Mouse (Mus musculus) lung, postnatal 36 days (tissue): Measurements from ENCODE around the gene Macc1.

Source experiments
- DNase-seq: peaks from one replicate; pipeline ENCODE4 v3.0.0; 2022; ENCODE audit warnings: mixed read lengths

The Macc1 gene

DNA sequence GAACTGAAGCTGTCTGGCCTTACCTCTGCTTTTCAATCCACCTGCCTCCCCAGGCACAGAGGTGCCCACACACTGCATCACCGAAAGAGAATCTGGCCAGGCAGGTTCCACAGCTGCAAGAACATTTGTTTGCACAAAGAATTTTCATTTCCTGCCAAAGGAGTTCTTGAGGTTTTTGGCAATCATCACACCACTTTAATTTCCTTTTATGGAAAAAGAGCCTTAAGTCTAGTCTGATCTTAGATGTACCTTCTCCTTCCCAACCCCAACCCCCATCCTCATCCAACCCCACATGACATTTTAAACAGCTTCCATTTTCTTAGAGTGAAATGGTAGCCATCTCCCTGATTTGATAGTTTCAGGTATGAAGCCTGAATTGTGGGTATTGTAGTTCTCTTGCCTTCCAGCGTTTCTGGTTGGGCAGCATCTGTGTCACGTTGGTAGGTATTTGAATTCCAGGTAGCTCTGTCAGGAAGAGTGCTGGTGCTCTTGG lies 76.2 kb downstream of the Macc1 start:
- peak; percentile 87 for DNase-seq

DNA sequence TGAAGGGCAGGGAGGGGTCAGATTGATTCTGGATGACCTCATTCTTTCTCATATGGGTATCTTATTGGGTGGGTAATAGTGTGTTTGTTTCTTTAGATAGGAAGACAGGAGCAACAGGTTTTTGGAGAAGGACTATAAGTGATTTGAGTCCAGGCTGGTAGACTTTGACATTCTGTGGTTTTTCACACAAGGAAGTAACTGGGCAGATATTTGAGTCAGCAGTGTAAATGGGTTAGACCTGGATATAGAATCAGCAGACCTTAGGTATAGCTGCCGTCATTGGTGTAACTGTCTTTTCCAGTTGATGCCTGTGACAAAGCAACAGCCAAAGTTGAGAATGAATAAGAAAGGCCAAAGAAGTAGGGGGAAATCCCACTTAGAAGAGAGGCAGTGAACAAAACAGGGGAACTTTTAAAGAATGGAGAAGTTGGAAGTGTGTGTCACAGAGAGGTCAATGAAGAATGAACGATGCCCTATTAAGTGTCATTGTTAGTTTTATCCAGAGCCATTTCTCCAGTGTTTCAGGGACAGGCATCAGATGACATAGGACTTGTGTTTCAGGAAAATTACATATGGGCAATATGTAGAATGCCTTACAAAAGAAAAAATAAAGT lies 84.1 kb downstream of the Macc1 start:
- DNase-seq = no peak

DNA sequence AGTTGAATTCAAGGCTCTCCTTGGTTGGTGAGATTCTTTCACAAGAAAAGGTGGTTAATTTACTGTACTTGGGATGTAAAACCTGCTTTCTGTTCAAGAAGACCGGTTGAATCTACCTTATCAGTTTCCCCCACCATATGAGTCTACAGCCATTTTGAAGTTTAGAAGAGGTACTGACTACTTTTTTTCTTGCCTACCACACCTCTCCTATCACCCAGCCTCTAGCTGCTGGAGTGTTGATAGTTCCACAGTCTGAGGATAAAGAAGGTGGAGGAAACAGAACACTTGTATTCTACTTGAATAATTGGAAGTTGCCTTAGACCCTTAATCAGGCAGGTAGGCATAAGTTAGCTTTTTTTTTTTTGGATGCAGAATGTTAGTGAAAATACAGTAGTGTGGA lies 88.2 kb downstream of the Macc1 start:
- DNase-seq = no peak

DNA sequence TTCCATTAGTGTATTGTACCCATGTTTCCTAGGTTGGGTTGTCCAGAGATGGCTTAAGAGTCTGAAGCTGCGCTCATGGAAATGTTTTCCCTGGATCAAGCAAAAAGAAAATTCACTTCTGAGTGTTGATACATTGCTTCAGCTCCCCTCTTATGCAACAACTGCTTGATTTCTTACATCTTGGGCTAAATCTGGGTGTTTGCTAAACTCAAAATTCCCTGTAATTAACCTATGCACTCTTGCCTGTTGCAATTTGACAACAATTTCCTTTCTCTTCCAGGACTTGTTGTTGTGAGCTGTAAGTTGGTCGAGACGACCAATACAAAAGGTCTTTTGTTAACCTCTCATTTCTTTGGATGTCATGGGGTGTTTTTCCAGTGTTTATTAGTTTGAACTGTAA lies 88.7 kb downstream of the Macc1 start:
- peak; percentile 27 for DNase-seq

DNA sequence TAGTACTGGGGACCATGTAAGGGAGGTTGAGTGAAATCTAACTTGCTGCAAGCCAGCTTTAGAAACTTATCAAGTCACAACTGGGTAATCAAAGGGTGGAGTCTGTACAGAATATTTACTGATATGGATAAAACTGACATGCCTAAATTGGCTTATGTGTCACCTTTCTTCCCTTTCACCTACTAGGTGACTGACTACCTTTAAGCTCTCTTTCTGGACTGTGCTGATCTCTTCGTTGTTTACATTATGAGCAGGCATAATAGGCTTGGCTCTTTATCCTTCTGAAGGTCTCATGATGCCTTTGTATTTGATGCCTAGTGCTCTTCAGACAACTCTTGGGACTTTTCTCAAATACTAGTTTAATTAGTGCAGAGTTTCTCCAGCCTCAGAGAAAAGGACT lies 90.7 kb downstream of the Macc1 start:
- DNase-seq = no peak

DNA sequence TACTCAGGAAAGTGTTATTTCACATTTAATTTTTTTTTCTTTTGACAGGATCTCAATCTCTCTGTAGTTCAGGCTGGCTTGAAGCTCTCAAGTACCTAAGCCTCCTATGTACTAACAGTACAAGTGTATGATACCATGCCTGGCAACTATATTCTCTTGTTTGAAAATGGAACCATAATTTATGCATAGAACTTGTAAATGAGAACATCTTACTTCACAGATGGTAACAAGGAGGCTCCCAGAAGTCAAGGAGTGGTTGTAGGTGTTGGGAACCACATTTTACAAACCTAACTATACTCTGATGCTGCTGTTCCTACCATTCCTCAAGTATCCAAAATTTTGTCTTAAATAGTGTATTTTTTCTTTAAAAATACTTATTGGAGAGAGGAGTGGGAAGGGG lies 96.5 kb downstream of the Macc1 start:
- no peak for DNase-seq

DNA sequence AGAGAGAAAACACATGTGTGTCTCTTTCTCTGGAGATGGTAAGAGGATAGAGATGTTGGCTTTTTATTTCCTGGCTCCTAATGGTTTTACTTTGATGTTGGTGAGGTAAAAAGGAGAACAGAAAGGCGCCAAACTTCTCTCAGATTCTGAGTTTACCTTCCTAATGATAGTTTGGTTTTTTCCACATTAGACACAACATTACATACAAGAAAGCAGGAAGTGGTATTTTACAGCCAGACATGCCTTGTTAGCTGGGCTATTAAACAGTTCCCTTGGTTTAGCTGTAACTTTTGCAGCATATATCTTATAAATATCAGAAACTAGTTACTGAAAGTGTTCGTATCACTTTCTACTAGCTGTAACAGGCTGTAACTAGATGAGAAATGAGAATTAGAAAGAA lies 96.9 kb downstream of the Macc1 start:
- DNase-seq = no peak

DNA sequence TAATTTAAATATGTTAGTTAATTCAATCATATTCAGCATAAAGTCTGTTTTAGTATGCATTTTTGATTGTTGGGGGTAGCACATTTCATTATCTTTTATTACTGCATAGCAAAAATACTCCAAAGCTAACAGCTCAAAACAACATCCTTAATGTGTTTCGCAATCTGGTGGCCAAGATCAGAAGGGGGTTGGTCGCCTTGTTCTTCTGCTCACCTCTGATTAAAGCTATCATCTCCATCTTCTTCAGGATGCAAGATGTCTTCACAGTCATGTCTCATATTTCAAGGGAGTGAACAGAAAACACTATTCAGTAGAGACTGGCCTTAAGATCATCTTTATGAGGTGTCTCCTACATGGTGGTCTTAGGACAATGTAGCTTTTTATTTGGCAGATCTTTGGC lies 97.9 kb downstream of the Macc1 start:
- no peak for DNase-seq

DNA sequence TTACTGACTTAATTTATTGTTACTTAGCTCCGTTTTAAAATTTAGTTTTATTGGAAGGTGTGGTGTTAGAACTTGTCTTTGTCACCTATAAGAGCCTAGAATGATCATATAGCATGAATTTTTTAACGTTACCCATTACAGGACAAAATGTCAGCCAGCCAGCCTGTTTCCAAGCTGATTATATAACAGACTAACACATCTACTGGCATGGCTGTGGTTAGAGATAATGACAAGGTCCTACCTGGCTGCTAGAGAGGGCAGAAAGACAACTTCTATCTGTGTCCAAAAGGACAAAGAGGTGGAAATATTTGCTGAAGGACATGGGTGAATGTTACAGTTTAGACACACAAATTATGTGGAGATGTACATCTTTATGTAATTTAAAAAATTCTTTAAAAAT lies 101.8 kb downstream of the Macc1 start:
- no peak for DNase-seq

DNA sequence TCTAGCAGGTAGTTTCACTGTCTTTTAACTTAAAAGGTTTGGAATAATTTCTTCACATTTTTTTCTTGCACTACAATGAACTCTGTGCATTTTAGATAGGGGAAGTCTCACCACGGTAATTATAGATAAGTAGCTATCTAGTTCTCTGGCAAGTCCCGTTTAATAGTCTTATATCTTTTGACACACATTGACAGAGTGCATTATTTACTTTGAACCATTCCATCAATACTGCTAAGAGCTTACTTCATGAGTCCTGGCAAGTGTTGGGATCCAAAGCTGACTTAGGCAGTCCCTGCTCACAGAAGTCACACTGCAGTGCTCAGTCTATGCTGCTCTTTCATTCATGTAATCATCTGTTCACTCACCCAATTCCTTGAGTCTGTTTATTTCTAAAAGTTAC lies 111.7 kb downstream of the Macc1 start:
- no peak for DNase-seq

DNA sequence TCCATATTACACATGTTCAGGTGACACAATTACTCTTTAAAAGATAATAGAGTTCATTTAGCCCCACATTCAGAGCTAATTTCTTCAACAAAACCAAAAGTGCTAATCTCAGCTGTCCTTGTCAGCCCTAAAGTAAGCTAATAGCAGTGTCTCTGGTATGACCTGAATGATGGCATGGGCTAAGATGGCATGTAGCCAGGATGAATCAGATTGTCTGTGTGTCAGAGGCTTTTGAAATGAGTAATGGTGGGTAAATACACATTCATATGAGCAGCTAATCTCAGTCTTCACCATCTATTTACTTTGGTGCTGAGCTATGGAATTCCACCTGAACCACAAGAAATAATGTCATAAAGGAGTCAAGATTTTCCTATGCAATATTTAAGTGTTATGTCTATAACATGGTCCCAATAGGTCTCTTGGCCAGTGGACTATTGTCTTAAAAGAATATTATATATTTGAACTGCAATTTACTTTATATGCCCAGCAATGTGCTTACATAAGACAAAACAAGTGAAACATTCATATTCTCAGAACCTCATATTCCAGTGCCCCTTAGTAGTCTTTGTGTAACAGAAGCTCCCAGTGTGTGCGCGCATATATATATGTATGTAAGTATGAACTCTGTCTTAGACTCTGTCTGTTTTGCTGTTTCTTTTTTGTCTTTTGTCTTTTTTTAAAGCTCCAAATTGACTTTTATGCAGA lies 112.3 kb downstream of the Macc1 start:
- DNase-seq = no peak

DNA sequence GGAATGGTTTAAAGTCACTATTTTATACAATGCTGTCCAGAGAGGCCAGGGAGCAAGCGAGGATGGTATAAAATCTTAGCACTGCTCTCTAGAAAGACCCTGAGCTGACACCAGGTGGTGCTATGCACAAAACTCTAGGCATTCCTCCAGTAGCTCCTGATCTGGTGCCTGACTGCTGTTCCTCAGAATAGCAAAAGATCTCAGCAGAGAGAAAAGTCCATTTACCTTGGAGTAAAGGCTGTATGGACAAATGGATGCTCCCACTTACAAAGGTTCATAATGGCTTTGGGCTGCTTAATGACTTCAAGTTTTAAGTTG lies 112.8 kb downstream of the Macc1 start:
- peak; percentile 66 for DNase-seq

DNA sequence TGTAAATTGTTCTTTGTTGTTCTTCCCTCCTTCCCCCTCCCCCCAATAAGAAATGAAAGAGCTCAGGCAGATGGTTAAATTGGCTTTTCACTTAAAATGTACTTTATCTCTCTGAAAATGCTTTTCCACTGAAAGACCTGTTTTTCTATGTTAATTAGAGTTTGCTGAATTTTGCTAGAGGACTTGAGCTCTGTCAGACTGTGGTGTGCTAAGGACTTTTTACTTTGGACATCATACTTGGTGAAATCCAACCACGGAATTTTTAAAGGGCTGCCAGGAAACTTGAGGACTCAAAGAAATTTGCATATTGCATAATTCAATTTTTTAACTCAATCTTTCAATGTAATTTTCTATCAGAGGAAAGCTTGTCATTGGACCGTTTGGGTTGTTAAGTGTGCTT lies 126.7 kb downstream of the Macc1 start:
- peak; percentile 11 for DNase-seq

DNA sequence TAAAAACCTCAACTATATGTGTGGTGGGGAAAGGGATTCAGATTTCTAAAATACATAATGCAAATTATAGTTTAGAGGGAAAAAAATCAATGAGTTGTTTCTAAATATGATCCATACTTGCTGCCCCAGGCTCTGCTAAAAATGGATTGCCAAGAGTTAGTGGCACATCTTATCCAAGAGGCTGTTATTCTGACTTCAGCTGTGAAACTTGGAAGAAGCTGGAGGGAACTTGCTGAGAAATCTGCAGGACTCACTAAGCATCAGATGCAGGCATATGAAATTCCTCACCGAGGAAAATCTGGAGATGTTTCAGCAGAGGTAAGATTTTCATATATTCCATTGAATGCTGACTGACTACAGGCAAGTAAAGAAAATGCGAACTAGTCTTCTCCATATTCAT lies 136.0 kb downstream of the Macc1 start:
- no peak for DNase-seq

DNA sequence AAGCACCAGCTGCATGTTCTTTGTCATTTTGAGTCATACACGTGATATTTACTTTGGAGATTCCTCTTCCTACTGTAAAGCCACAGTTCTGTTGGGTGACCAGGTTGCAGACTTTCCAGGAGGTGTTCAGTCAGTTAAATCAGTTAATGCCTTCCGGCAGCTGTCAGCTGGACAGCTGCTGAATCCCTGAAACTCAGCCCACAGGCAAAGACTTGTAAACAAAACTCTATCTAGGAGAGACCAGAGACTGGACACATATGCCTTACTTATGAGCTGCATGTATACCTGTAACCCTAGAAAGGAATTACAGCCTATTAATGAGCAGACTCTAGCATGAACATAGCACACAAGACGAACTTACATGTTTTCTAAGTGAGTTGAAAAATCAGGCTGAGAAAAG lies 137.2 kb downstream of the Macc1 start:
- no peak for DNase-seq

DNA sequence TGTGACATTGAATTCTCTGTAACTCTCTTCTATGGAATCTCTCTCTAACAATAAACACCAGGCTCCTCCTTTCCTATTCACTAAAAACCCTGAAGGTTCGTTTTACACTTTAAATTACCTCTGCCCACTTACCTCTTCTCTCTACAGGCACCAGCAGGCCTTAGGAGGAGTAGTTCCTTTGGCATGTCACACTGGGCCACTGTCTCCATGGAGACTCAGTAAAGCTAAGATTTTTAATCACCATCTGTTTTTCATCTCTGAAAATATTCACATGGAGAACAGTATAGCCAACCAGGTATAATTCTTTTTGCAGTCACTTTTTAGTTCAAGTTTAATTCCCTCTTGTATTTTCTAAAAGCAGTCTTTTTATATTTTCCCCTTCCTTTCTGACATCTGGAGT lies 140.0 kb downstream of the Macc1 start:
- no peak for DNase-seq

DNA sequence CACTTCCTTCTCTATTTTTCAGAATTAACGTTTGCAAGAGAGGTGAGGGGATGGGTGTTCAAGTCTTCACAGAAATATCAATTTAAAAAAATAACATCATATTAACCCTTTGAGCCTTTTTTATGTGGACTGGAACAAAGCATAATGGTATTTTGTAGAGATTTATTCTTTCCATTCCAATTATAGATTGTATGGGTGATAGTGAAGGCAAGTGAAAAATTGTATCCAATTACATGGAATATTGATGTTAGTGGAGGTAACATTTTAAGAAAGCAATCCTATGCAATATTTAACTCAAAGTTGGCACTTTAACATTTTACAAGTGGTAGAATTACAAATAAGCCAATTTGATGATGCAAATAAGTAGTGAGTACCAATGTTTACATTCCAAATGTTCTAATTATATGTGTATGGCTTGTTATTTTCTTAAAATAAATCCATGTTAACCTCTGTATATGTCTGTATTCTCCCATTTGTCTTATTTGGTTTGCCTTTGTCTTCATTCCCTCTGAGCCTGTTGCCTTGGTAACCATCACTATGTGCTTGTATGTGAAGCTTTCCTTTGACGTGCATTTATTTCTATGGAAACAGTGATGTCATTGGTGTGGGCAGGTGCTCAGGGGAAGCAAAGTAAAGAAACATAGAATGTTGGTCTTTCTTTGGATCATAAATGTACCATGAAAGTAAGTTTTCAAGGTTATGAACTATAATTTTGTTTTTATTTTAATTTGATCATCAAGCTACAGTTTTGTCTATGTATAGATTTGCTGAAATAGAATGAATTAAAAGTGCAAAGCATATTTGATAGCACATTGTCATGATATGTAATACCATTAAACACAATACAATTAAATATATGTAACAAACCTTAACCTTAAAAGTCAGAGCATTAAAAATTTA lies 150.2 kb downstream of the Macc1 start:
- DNase-seq = no peak

DNA sequence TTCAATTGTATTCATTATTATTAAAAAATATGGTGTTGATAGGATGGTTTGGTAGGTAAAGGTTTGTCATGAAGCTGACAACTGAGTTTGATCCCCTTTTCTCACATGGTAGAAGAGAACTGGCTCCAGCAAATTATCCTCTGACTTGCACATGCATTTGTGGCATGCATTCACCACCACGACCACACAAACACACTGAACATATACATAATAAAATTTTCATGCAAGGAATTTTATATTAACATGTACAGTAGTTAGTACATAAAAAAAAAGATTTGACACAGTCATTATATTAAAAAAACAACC lies 150.8 kb downstream of the Macc1 start:
- no peak for DNase-seq

DNA sequence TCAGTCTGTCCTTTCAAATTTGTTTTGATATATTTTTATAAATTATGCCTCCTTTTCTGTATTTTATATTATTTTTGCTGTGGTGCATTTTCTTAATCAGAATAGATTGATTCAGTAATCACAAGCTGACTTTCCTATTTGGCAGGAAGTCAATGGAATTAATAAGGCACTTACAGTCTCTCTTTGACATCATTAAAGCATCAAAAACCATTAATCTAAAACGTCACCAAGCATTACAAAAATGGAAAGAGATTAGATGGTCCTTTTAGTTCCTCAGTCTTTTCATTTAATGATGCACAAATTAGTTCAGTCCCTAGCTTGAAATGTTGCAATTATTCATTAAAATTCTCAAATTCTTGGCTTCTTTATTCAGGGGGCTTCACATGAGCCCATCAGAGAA lies 153.6 kb downstream of the Macc1 start:
- DNase-seq = no peak

DNA sequence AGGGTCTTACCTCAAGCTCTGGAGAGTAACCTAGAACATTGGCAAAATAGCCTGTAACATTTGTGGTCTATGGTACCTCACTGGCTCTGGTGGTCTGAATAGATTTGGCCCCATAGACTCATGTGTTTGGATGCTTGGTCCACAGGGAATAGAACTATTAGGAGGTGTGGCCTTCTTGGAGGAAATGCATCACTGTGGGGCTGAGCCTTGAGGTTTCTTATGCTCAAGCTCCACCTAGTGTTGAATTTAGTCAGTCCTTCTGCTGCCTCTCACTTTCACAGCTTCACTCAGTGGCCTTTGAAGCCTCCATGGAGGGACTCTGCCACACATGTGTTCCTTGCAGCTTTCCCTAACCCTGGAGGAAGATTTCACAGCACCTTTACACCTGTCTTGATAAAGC lies 156.2 kb downstream of the Macc1 start:
- DNase-seq = peak; percentile 34

DNA sequence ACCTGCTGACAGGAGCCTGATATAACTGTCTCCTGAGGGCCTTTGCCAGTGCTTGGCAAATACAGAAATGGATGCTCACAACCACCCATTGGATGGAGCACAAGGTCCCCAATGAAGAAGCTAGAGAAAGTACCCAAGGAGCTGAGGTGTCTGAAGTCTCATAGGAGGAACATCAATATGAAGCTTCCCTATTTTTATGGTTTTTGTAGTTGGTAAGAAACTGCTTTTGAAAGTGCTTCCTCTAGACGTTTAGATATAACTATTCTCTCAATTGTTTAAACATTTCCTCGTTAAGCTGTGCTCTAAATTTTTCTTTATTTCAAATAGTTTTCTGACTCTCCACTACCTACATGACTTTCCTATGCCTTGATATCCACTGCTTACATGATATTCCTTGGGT lies 169.2 kb downstream of the Macc1 start:
- no peak for DNase-seq

DNA sequence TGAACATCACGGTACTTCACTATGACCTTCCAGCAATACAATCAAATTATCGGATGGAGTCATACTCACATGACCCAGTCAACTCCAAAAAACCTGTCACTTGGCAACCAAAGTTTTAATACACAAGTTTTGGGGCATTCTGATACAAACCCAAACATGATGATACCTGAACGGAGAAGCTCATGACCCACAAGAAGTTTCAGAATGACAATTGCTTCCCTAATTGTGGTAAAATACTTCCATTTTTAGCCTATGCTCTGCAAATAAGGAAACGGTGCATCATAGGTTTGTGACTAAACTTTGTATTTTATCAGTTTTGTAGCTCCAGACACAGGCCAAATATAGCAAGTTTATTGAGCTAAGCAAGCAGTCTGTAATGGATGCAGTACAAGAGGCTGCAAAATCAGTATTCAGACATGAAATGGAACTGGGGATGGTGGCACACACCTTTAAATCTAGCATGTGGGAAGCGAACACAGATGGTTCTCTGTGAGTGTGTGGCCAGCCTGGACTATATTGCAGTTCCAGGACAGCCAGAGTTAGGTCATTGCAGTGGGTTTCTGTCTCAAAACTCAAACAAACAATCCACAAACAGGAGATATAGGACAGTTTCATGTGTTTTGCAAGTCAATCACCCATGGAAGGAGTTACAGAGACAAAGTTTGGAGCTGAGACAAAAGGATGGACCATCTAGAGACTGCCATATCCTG lies 170.0 kb downstream of the Macc1 start:
- peak; percentile 3 for DNase-seq

DNA sequence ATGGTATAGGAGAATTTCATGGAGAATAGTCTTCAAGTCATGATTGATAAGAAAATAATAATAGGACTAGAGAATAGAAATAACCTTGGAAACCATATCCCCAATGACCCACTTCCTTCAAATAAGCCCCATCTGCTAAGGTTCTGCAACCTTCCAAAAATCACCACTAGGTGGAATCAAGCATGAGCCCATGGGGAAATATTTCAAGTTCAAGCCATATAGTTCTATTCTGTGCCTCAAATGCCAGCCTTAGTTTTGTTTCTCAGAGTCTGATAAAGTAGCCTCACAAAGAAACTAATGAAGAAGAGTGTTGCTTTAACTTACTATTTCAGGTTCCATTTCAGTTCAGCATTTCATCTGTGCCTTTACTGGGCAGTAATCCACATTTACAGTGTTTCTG lies 197.1 kb downstream of the Macc1 start:
- DNase-seq = no peak
